Mouse (Mus musculus) neural tube, embryonic 14.5 days (tissue): ENCODE measurements at regions not wholly inside any gene's neighbourhood (a gene's known extent, or its start where the extent isn't known, plus 50 kb on each side); places are given as distances from the start of the nearest gene placed in this dataset.

Experiments
- ATAC-seq: fragments of 200-750 bp; cut with Nextera tagmentation; 2 replicates; pipeline ENCODE4 v1.8.0; 2017; ENCODE audit warnings: low read depth, mild to moderate bottlenecking, moderate TSS enrichment, moderate library complexity
- H3K27ac ChIP-seq: fragments of 300-500 bp; sonication (generic); 2 replicates; pipeline ENCODE4 v1.5.1; 2014; ENCODE audit warnings: low read depth, mild to moderate bottlenecking, control low read depth, low read length, moderate library complexity, mixed read lengths
- H3K27me3 ChIP-seq: fragments of 300-500 bp; sonication (generic); 2 replicates; pipeline ENCODE4 v1.6.1; 2014; ENCODE audit warnings: low read length; ENCODE audit not compliant: control insufficient read depth, insufficient read depth
- H3K36me3 ChIP-seq: fragments of 300-500 bp; sonication (generic); 2 replicates; pipeline ENCODE4 v1.6.1; 2014; ENCODE audit warnings: low read length, mixed read lengths; ENCODE audit not compliant: control insufficient read depth, insufficient read depth
- H3K4me1 ChIP-seq: fragments of 300-500 bp; sonication (generic); 2 replicates; pipeline ENCODE4 v1.6.1; 2014; ENCODE audit warnings: low read length; ENCODE audit not compliant: control insufficient read depth, insufficient read depth
- H3K4me2 ChIP-seq: fragments of 300-500 bp; sonication (generic); 2 replicates; pipeline ENCODE4 v1.6.1; 2014; ENCODE audit warnings: mild to moderate bottlenecking, low read depth, low read length, control low read depth
- H3K4me3 ChIP-seq: fragments of 300-500 bp; sonication (generic); 2 replicates; pipeline ENCODE4 v1.5.1; 2014; ENCODE audit warnings: low read depth, low read length, control low read depth, mixed read lengths
- H3K9ac ChIP-seq: fragments of 300-500 bp; sonication (generic); replicated peaks from 2 replicates; pipeline ENCODE4 v1.6.1; 2014; ENCODE audit warnings: low read depth, mild to moderate bottlenecking, control low read depth, low read length, mixed read lengths
- H3K9me3 ChIP-seq: fragments of 300-500 bp; sonication (generic); 2 replicates; pipeline ENCODE4 v1.6.1; 2016; ENCODE audit warnings: low read length; ENCODE audit not compliant: control insufficient read depth
- WGBS: fragments of 180-500 bp; shearing (Covaris S2); extraction: QIAGEN DNeasy Blood & Tissue Kit; methylation state at CpG from one replicate; pipeline ENCODE4 v1.1.7; 2014; 5-methylcytosine and 5-hydroxymethylcytosine counted together

DNA sequence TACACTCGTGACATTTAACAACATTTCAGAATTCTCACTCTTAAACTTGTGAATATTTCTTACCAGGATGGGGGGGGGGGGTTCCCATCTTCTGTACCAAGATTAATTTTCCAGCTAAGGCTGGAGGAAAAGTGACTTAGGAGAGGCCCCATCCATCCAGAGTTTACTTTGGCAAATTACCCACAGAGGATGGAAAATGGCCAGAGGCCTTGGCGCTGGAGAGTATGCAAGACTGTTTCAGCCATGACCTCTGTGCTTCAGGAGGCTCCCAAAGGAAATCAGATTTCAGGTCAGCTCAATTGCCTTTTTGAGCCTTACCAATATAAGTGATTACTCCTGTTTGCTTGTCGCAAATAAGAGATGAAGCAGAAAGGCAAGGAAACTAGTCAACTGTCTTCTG lies 143.4 kb upstream of the F930015N05Rik start:
- ATAC-seq = no peak
- Histone ChIP-seq H3K9me3 (no peaks in the 10 kb centered on the region), H3K27ac (no peak overlapping the region), H3K36me3 (no peaks in the 10 kb centered on the region), H3K4me3 (no peak overlapping the region), H3K4me1 (no peaks in the 10 kb centered on the region), H3K27me3 (no peaks in the 10 kb centered on the region), H3K4me2 (no peak overlapping the region), H3K9ac (no peak overlapping the region)
- 86% methylated on average over 3 of the region's 3 CpGs for WGBS

DNA sequence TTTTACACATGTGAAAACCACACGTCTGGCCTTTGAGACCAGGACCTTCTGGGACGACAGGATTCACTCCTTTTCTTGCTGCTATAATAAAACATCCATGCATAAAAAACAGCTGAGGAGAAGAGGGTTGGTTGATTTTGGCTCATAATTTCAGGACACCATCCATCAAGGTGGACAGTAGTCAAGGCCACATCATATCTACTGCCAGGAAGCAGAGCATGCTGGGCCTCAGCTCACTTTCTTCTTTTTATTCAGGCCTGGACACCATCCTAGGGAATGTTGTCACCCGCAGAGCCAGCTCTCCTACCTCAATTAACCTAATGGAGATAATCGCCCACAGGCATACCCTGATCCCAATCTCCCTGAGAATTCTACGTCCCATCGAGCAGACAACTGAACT lies 149.6 kb upstream of the F930015N05Rik start:
- no peaks in the 10 kb centered on the region for H3K27me3 ChIP-seq
- no peak for ATAC-seq
- 90% methylated on average over 6 of the region's 6 CpGs for WGBS
- H3K4me2 ChIP-seq = no peak overlapping the region
- H3K9me3 ChIP-seq = no peaks in the 10 kb centered on the region
- H3K4me1 ChIP-seq = no peaks in the 10 kb centered on the region
- no peak overlapping the region for H3K9ac ChIP-seq
- H3K4me3 ChIP-seq = no peak overlapping the region
- no peaks in the 10 kb centered on the region for H3K36me3 ChIP-seq
- no peak overlapping the region for H3K27ac ChIP-seq

DNA sequence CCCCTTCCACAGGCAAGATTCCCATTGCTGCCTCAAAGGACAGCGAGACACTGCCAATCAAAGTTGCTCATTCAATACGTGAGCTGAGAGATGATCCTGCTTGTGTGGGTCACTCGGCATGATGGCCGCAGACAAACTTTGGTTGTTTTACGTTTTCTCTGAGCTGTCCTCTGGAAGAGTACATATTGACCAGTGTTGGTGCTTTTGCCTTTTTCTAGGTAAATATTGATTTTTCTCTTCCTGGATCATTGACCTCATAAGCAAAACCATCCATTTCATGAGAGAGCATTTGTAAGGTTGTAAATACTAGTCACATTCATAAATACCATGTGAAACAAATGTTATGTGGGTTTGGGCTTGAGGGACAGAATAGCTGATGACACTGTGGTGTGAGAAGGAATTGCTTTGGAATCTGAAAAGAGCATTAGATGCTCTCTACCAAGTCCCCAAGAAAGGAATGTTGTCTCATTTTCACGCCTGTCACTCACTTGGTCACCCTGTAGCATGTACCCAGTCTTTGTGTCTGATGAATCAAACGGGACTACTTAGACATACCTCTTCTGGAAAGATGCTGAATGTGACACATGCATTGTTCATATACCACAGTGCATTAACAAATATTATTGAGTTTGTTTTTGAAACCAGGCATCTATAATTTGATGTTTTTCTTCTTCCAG lies 150.7 kb upstream of the F930015N05Rik start:
- no peak for ATAC-seq
- Histone ChIP-seq H3K4me2 (no peak overlapping the region), H3K27me3 (no peaks in the 10 kb centered on the region), H3K27ac (no peak overlapping the region), H3K4me3 (no peak overlapping the region), H3K4me1 (no peaks in the 10 kb centered on the region), H3K9me3 (no peaks in the 10 kb centered on the region), H3K9ac (no peak overlapping the region), H3K36me3 (no peaks in the 10 kb centered on the region)
- WGBS = 84% methylated on average over 7 of the region's 7 CpGs

DNA sequence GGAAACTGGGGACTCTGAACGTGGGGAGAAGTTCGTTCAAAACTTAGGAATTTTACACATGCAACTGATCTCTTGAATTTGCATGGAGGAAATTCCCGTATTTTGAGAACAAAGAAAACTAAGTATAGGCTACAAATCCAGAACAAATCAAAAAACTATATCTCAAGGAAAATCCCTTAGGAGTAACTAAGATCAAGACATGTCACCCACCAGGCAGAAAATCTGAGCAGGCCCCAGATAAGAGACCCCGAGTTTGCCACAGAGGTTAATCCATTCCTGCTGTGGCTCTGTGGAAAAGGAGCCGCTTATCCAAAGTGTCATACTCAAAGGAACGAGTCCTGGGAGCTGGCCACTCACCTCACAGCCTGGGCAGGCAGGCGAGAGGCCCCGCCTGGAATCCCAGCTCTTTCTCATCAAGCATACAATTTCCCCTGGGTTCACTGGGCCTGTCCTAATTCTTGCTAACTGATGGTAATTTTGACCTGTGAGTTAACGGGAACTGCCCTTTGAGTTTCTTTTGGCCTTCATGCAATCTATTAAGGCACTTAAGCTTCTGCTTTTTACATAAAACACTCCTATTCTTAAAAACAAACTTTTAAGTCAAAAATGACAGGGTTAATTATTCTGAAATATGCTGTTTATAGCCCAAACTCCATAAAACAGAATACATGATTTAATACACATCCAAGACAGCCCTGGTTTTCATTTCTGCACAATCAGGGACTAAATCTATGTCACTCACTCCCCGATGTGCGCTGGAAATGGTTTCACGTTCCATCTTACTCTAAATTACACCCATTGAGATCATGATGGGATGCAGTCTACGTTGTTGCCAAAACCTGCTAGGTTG lies 151.5 kb upstream of the F930015N05Rik start:
- H3K4me1 ChIP-seq = no peaks in the 10 kb centered on the region
- H3K36me3 ChIP-seq = no peaks in the 10 kb centered on the region
- H3K27ac ChIP-seq = no peak overlapping the region
- no peak for ATAC-seq
- H3K9ac ChIP-seq = no peak overlapping the region
- no peaks in the 10 kb centered on the region for H3K9me3 ChIP-seq
- H3K4me2 ChIP-seq = no peak overlapping the region
- no peaks in the 10 kb centered on the region for H3K27me3 ChIP-seq
- H3K4me3 ChIP-seq = no peak overlapping the region
- 52% methylated on average over 13 of the region's 13 CpGs for WGBS

DNA sequence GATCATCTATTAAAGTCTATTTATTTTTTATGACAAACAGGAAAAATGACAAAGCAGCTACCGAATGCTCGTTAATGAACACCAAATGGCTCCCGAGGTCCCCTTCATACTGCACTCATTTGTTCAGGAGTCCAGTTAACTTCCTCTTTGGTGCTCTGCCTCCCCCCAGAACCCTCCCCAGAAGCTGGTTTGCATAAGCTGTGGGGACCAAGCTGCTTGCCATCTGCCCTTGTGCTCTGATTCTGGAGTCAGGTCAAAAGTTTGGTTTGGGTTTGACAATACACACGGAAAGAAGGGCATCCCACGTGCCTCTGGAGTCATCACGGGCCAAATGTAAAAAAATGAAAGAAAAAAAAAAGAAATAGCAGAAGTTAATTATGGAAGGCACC lies 152.1 kb upstream of the F930015N05Rik start:
- Histone ChIP-seq H3K36me3 (no peaks in the 10 kb centered on the region), H3K27ac (no peak overlapping the region), H3K27me3 (no peaks in the 10 kb centered on the region), H3K4me2 (no peak overlapping the region), H3K4me1 (no peaks in the 10 kb centered on the region), H3K9ac (no peak overlapping the region), H3K4me3 (no peak overlapping the region), H3K9me3 (no peaks in the 10 kb centered on the region)
- no peak for ATAC-seq
- WGBS = 68% methylated on average over 6 of the region's 6 CpGs

DNA sequence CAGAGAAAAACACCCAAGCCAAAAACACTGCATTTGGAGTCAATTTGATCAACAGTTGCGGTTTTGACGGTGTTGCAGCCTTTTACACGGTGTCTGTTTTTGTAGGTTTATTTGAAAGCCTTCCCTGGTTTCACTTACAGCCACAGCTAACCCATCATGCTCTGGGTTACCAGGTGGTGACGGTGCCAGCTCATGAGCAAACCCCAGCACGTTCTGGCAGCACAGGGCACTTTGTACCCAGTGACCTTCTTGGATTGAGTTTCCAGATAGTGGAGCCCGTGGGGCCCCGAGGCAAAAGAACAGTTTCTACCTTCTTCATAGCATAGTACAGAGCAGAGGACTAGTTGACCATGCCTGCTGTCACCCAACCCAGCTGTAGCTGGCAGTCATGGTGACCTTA lies 152.6 kb upstream of the F930015N05Rik start:
- Histone ChIP-seq H3K4me2 (no peak overlapping the region), H3K27me3 (no peaks in the 10 kb centered on the region), H3K27ac (no peak overlapping the region), H3K4me1 (no peaks in the 10 kb centered on the region), H3K36me3 (no peaks in the 10 kb centered on the region), H3K9ac (no peak overlapping the region), H3K4me3 (no peak overlapping the region), H3K9me3 (no peaks in the 10 kb centered on the region)
- 92% methylated on average over 7 of the region's 7 CpGs for WGBS
- ATAC-seq = no peak

DNA sequence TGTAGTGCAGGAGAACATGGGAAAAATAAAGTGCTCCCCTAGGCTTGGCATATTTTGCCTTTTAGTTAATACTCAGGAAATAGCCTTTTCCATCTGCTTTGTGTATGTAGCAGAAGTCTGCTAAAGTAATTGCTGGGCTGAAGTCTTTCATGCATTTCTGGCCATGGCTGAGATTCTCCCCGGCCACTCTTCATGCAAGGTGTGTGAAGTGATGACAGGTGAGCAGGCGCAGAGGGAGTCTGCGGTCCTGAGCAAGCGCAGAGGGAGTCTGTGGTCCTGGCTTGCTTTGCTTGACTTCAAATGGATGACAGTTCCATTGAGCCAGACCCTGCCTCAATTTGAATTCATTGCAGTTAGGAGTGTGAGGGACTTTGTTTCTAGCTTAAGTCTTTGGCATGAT lies 153.6 kb upstream of the F930015N05Rik start:
- H3K36me3 ChIP-seq = no peaks in the 10 kb centered on the region
- no peaks in the 10 kb centered on the region for H3K4me1 ChIP-seq
- H3K4me2 ChIP-seq = no peak overlapping the region
- 94% methylated on average over 4 of the region's 4 CpGs for WGBS
- no peak overlapping the region for H3K4me3 ChIP-seq
- no peaks in the 10 kb centered on the region for H3K9me3 ChIP-seq
- ATAC-seq = no peak
- H3K27ac ChIP-seq = no peak overlapping the region
- no peaks in the 10 kb centered on the region for H3K27me3 ChIP-seq
- H3K9ac ChIP-seq = no peak overlapping the region

DNA sequence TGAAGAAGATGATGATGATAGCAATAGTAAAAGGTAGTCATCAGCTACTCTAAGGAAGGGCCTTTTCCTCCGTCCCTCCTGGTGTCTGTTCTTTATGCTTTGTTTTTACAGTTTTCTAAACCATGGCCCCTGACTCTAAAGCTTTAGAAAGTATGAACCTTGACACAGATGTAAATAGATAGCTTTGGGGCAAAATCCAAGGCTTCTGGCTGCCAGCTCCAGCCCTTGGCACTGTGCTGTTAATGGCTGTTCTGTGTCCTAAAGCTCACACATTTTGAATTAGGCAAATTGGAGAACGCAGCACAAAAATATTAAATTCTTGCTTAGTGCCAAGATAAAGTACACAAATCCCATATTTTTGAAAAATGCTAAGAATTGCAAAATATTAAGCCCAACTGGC lies 155.8 kb upstream of the F930015N05Rik start:
- Histone ChIP-seq H3K9ac (no peak overlapping the region), H3K4me3 (no peak overlapping the region), H3K36me3 (no peaks in the 10 kb centered on the region), H3K9me3 (no peaks in the 10 kb centered on the region), H3K4me1 (no peaks in the 10 kb centered on the region), H3K27me3 (no peaks in the 10 kb centered on the region), H3K4me2 (no peak overlapping the region), H3K27ac (no peak overlapping the region)
- WGBS = 77% methylated on average over 2 of the region's 2 CpGs
- ATAC-seq = no peak

DNA sequence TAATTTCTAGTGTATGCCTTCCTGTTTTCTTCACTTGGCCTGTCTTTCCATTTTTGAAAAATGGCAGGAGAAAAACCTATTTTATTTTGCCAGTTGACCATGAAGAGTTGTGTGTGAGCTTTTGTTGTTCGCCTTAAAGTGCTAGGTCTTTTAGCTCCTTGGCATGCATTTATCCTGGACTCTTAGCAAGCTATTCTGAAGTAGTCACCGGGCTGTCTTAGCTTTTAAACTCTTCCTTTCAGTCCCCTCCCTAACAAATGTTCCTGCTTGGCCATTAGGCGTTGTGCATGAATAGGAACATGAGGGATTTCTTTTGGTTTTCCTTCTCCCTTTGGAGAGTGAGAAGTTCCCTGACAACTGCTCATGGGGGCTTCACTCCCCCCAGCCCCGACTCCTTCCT lies 160.9 kb upstream of the F930015N05Rik start:
- H3K9me3 ChIP-seq = no peaks in the 10 kb centered on the region
- no peak overlapping the region for H3K27ac ChIP-seq
- H3K9ac ChIP-seq = no peak overlapping the region
- WGBS = 45% methylated on average over 4 of the region's 4 CpGs
- H3K36me3 ChIP-seq = no peaks in the 10 kb centered on the region
- H3K27me3 ChIP-seq = no peaks in the 10 kb centered on the region
- no peak overlapping the region for H3K4me3 ChIP-seq
- no peaks in the 10 kb centered on the region for H3K4me1 ChIP-seq
- no peak overlapping the region for H3K4me2 ChIP-seq
- no peak for ATAC-seq
